Mouse (Mus musculus) gastrocnemius, postnatal 25 days (tissue): ENCODE data around the gene Dhcr7. TPM values are rescaled to one million over a fixed set of nuclear protein-coding genes. Genes with fewer than 3 reads are reported as not detected.

Experiments used
- DNase-seq: peaks from one replicate; pipeline ENCODE4 v3.0.0; 2022
- microRNA-seq, 2 experiments: library from miRNA; unstranded; fragments of <30 nt; microRNA quantifications; one replicate each; pipeline ENCODE4 v1.2.0; 2021; ENCODE audit warnings: borderline replicate concordance in 2 of 2
- total RNA-seq, 2 experiments: library from RNA; stranded (reverse); gene quantifications; 1 replicate in 1 of 2; 2 replicates in 1 of 2; pipeline ENCODE4 v1.2.3; 2021

Dhcr7 gene
- total RNA-seq, 2 experiments from 2014 or later: 4.8 TPM

DNA sequence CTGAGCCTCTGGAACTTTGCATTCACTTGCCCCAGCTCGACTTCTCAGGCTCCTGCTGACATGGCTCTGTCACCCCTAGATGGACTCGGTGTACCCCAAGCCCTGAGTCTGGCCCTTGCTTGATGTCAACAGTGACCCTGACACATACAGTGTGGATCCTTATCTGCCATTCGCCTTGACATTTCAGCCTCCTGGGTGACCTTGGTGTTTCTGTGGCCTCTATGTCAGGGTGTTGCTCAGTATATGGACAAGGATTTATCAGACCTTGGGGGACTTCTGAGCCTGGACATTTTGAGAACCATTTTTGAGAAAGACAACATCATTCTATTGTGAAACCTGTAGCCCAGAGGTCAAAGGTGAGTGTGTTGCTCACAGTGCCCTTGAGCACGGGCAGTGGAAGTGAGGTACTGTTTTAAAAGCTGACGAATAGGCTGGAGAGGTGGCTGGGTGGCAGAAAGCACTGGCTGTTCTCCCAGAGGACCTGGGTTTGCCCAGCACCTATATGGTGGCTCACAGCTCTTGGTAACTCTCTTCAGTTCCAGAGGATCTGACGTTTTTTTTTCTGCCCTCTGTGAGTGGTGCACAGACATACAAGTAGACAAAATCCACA is 10.7 kb downstream of the Dhcr7 start:
- no peak for DNase-seq

DNA sequence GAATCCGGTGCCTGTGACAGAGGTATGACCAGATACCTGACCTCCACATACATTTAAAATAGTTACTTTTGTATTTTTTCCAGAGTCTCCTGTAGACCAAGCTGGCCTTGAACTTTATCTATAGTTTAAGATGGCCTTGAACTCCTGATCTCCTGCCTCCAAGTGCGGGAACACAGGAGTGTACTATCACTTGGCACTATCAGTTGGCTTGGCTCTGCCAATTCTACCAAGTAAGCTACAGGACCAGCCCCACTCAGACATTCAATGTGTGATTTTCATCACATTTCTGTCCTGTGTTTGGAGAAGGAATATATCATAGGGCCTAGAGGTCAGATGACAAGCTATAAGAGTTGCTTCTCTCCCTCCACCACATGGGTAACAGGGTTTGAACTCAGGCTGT is 11.4 kb downstream of the Dhcr7 start:
- no peak for DNase-seq

DNA sequence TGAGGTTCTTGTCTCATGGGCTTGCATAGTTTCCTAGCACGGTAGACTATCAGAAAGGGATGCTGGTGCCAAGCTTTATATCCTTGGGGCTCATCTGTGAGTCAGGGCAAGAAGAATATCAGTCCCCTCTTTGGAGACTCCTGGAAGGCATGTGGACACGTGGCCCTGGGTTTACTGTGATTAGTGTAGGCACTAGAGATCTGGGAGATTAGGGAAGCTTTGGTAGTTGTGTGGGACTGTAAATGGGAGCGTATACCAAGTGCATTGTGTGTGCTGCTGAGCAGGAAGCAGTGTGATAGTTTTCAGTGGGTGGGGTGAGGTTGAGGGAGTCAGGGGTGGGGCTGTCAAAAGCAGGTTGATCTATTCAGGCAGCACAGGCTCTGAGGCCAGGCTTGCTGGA is 12.0 kb downstream of the Dhcr7 start:
- DNase-seq: no peak

GRCm38 (mm10) chr7:143837705-143838358 is 14.9 kb downstream of the Dhcr7 start:
- DNase-seq: no peak

DNA sequence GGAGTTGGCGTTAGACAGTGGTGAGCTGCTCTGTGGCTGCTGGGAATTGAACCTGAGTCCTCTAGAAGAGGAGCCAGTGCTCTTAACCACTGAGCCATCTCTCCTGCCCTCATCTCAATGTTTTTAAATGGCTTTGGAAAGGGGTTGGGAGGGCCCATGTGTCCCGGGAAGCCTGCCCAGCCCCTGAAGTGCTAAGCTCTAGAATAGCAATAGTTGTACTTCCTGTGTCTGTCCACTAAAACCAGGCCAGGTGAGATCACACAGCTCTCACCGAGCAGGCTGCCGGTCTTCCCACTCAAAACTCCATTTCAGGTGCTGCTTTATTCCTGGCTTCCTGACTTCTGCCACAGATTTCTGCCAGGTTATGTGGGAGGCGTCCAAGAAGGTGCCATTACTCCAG is 17.2 kb downstream of the Dhcr7 start:
- no peak for DNase-seq

DNA sequence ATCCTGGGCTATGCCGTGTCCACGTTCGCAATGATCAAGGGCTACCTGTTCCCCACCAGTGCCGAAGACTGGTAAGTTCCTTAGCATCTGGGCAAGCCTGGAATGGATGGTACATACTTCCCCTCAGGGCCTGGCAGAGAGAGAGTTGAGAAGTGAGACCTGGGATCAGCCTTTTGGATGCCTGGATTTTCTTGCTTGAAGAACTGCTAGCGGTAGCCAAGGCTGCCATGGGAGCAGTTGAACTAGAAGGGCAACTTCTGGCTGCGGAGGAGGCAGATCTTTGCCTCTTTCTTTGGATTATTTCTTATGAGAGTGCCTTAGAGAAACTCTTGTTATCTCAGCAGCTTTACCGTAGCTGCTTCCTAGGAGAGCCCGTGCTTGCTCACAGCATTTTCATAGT is 18.4 kb downstream of the Dhcr7 start:
- no peak for DNase-seq

DNA sequence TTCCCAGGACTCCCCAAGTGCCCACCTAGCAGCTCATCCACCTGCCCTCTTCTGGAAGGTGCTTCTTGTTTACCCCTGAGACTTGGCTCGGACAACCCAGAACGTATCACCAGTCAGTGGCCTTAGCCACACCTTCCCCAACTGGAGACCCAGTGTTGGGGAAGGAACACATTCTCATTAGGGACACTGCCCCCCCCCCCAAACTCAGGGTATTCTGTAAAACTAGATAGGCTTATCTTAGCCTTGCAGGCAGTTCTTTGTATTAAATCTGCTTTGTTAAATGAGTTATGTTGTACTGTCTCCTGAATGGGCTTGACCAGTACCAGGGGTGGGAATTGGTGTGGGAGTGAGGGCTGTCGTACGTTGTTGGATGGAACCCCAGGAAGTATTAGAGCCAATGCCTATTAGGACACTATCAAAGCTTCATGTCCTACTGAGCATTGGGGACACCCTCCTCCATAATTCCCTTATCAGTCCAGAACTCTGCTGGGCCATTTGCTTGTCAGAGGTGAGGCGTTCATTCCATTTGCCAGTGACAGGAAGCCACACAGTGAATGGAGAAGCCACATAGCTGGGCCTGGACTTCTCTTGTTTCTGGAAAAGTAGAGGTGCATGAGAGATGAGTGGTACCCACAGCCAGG is 25.3 kb downstream of the Dhcr7 start:
- DNase-seq: no peak

DNA sequence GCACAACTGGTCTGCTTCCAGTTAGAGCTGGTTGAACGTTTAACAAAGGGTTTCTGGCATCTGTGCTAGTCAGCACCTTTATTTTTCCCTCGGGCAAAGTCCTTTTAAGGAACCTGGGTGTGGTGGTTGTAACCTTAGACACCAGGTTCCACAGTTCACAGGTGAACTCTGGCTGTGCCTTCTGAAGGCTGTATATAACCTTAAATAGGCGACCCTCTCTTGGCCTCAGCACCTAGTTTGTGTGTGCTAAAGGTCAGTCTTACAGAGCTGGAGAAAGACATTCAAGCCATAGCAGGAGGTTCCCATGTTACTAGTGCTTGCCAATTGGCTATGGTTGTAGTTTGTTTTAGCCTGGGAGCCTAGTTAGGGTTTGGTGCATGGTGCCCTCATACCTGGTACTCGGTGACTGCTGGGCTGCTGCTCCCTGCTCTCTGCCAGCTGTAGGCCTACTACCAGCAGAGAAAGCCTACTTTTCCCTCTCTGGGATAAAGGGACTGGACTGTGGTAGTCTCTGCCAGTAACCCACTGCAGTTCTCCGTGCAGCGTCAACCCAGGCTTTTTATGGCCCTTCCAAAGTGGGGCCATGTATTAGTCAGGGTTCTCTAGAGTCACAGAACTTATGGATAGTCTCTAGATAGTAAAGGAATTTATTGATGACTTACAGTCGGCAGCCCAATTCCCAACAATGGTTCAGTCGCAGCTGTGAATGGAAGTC is 26.0 kb downstream of the Dhcr7 start:
- DNase-seq: no peak

GRCm38 (mm10) chr7:143866538-143866937 is 43.6 kb downstream of the Dhcr7 start, which contains the start of gene Gm498:
Gm498 (plus strand) TSS chr7:143866838.
- no peak for DNase-seq

- no peak for DNase-seq
Measured at GRCm38 (mm10) chr7:143868874-143869273, 45.9 kb downstream of the Dhcr7 start.

DNA sequence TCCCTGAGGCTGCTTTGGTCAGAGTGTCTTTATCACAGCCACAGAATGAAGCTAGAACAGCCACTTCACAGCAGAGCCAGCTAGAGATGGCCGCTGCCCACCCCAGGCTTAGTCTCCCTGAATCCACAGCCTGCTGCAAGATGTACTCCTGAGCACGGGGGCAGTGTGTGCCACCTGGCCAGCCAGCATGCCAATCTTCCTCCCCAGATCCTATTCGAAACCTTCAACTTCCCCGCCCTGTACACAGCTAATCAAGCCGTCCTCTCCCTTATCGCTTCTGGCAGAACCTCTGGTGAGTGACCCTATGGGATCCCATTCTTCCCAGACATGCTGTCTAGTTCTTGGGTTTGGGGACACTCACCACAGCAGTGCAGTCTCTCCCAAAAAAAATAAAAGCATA is 60.8 kb downstream of the Dhcr7 start:
- no peak for DNase-seq

- DNase-seq: no peak
Measured at GRCm38 (mm10) chr7:143891146-143891545, 68.2 kb downstream of the Dhcr7 start.

DNA sequence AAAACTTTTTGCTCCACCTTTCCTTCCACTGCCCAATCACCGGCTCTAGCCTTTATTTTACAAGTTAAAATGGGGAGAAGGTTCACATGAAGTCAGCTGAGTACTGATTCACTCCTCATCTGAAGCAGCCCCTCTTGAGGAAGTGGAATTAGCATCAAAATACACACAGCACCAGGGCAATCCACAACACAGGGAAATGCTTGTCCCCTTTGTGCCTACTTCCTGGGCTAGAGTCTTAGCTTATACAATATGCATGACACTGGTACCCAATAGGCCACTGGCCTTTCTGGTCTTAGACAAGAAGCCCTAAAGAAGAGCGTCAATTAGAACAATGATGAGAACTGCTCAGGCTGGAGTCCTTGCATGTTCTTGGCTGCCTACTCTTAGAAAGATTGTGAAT is 69.4 kb downstream of the Dhcr7 start:
- DNase-seq: no peak

Small RNA genes lying within 50 kb of the gene (microRNA-seq; reads per million reads assigned to microRNA genes)
- gene Gm22064: 0 reads per million in 2 experiments

Other genes with a start within 250 kb of the Dhcr7 start
- gene Cars, start 223.1 kb upstream of the Dhcr7 start, total RNA-seq: 10 to 100 TPM; 32.7 to 32.9 TPM
- gene Tnfrsf26, start 194.4 kb upstream of the Dhcr7 start, total RNA-seq: under 1 TPM; 0.08 to 0.43 TPM
- 1 to 10 TPM; 1.4 to 1.7 TPM for gene Tnfrsf22, start 173.5 kb upstream of the Dhcr7 start, total RNA-seq
- gene Tnfrsf23, start 137.3 kb upstream of the Dhcr7 start, total RNA-seq: 1 to 10 TPM; 3.2 to 5.0 TPM
- gene Osbpl5, start 66.2 kb upstream of the Dhcr7 start, total RNA-seq: 10 to 100 TPM; 18.7 to 19.0 TPM
- under 1 TPM in 1 of 2 experiments, not detected in 1; 0.29 TPM for gene Mrgprg, start 56.2 kb upstream of the Dhcr7 start, total RNA-seq
- under 1 TPM; 0.64 to 0.67 TPM for gene Mrgpre, start 38.6 kb upstream of the Dhcr7 start, total RNA-seq
- 1 to 10 TPM; 2.7 to 3.8 TPM for gene Nadsyn1, start 296 bp upstream of the Dhcr7 start, total RNA-seq
- not detected for gene Gm498, start 43.7 kb downstream of the Dhcr7 start, total RNA-seq
- under 1 TPM; 0.05 to 0.08 TPM for gene Shank2, start 178.8 kb downstream of the Dhcr7 start, total RNA-seq